ENCODE assay signal across 10 mouse cellular contexts in genomic region chr4:134273417-134274345, GRCm38 (mm10). TPM values are rescaled to one million over a fixed set of nuclear protein-coding genes. Genes with fewer than 3 reads are reported as not detected.
DNase-seq lines count a peak whose midpoint lies in the region; ATAC-seq and TF ChIP-seq lines count a peak whose summit lies in the region.
"Had no signal": no experiment of that assay in that cellular context is flagged by ENCODE, and none has a peak within 500 bp of the region (broad histone marks: within the 10 kb centered on the region; RNA-seq: fewer than 3 reads in every experiment).

No protein-coding gene starts in this region.

- peak; percentile 32 to 78; a peak in 2 of 4 replicates for TF ChIP-seq POLR2A in MEL (IDR thresholded peaks at IDR 0.05; ENCODE audit: control insufficient read depth in 1 of 2, insufficient read depth in 1 of 2, low read depth in 1 of 2, low read length in 2 of 2, poor library complexity in 1 of 2)

- DNase-seq in heart, postnatal 14 days, result no peak
- DNase-seq in MEL (ENCODE audit: low read depth, low spot score), result peak; percentile 97
- DNase-seq in forelimb bud, embryonic 11.5 days (ENCODE audit: low read depth, low spot score), result peak; percentile 68
- DNase-seq in layer of hippocampus, postnatal 25 days (ENCODE audit: extremely low spot score in 1 of 2, low spot score in 1 of 2), result no peak
- DNase-seq in layer of hippocampus, adult 2 months (ENCODE audit: low spot score in 2 of 2), result no peak

- 0 out of 2 replicates have a peak, but pooled peaks have one; percentile 31 for ATAC-seq in heart, embryonic 15.5 days (replicated peaks; ENCODE audit: insufficient number of reproducible peaks, insufficient read depth, low FRiP score, low read depth)
- ATAC-seq in liver, embryonic 12.5 days, result peak; percentile 94
- peak; percentile 72; the same call in 1 of the 2 replicates for ATAC-seq in stomach, embryonic 16.5 days (ENCODE audit: insufficient read depth, low FRiP score)

- TF ChIP-seq EP300 in MEL (IDR thresholded peaks at IDR 0.05; ENCODE audit: low read depth in 1 of 2, low read length in 2 of 2), result peak; percentile 48 to 76

- peak overlapping the region; percentile 15; the same call in 1 of the 2 replicates for H3K27ac ChIP-seq in heart, embryonic 15.5 days
- peak overlapping the region; percentile 85 for H3K27ac ChIP-seq in MEL (ENCODE audit: control insufficient read depth, low read depth, low read length)
- H3K27ac ChIP-seq in liver, embryonic 12.5 days, result peak overlapping the region; percentile 91
- peak overlapping the region; percentile 64 for H3K27ac ChIP-seq in stomach, embryonic 16.5 days (ENCODE audit: low read length)
- H3K27ac ChIP-seq in layer of hippocampus, adult 2 months, result no peak overlapping the region

- peaks cover 10% of the 10 kb centered on the region; the same call in 1 of the 2 replicates for H3K4me1 ChIP-seq in heart, embryonic 15.5 days (replicated peaks)
- peaks cover 4 to 12% of the 10 kb centered on the region in 2 experiments; a peak in 3 of 4 replicates for H3K4me1 ChIP-seq in MEL (ENCODE audit: control insufficient read depth in 1 of 2, insufficient read depth in 2 of 2, low read length in 2 of 2)
- H3K4me1 ChIP-seq in liver, embryonic 12.5 days, result peaks cover 30% of the 10 kb centered on the region
- H3K4me1 ChIP-seq in stomach, embryonic 16.5 days (ENCODE audit: control insufficient read depth, insufficient read depth, low read length), result no peaks in the 10 kb centered on the region

- peak overlapping the region; percentile 32 for H3K4me3 ChIP-seq in heart, embryonic 15.5 days
- H3K4me3 ChIP-seq in MEL (ENCODE audit: control insufficient read depth in 1 of 2, insufficient read depth in 1 of 2, low read depth in 2 of 2, low read length in 2 of 2), result peak overlapping the region; percentile 65 to 87
- H3K4me3 ChIP-seq in liver, embryonic 12.5 days, result peak overlapping the region; percentile 49
- peak overlapping the region; percentile 37 for H3K4me3 ChIP-seq in stomach, embryonic 16.5 days (replicated peaks; ENCODE audit: low read length)
- H3K4me3 ChIP-seq in layer of hippocampus, adult 2 months, result no peak overlapping the region

- intact Hi-C loops in heart, postnatal 14 days (cut with DNase I), result no loop called here

- no peak for TF ChIP-seq RAD21 in MEL (IDR thresholded peaks at IDR 0.05; ENCODE audit: low read depth, low read length)

- H3K27me3 ChIP-seq in heart, embryonic 15.5 days, result no peaks in the 10 kb centered on the region
- H3K27me3 ChIP-seq in MEL (ENCODE audit: control insufficient read depth in 1 of 2, insufficient read depth in 2 of 2, low read length in 2 of 2), result no peaks in the 10 kb centered on the region
- no peaks in the 10 kb centered on the region for H3K27me3 ChIP-seq in liver, embryonic 12.5 days (replicated peaks)
- H3K27me3 ChIP-seq in stomach, embryonic 16.5 days (ENCODE audit: control insufficient read depth, insufficient read depth, low read length), result no peaks in the 10 kb centered on the region

- H3K4me2 ChIP-seq in heart, embryonic 15.5 days, result peak overlapping the region; percentile 53
- H3K4me2 ChIP-seq in liver, embryonic 12.5 days, result peak overlapping the region; percentile 73
- peak overlapping the region; percentile 52 for H3K4me2 ChIP-seq in stomach, embryonic 16.5 days (ENCODE audit: low read depth, low read length)

- H3K9me3 ChIP-seq in heart, embryonic 15.5 days (replicated peaks), result no peaks in the 10 kb centered on the region
- no peaks in the 10 kb centered on the region for H3K9me3 ChIP-seq in MEL (replicated peaks; ENCODE audit: insufficient read depth, low read length)
- no peaks in the 10 kb centered on the region for H3K9me3 ChIP-seq in liver, embryonic 12.5 days (replicated peaks)
- H3K9me3 ChIP-seq in stomach, embryonic 16.5 days (replicated peaks; ENCODE audit: control insufficient read depth, low read length), result no peaks in the 10 kb centered on the region

- peaks cover 18% of the 10 kb centered on the region; the same call in 1 of the 2 replicates for H3K36me3 ChIP-seq in heart, embryonic 15.5 days
- H3K36me3 ChIP-seq in MEL (ENCODE audit: control insufficient read depth in 1 of 2, insufficient read depth in 2 of 2, low read length in 2 of 2), result peaks cover 5 to 10% of the 10 kb centered on the region in 2 experiments; a peak in 3 of 4 replicates
- H3K36me3 ChIP-seq in liver, embryonic 12.5 days, result peaks cover 33% of the 10 kb centered on the region
- H3K36me3 ChIP-seq in stomach, embryonic 16.5 days (ENCODE audit: control insufficient read depth, insufficient read depth, low read length), result peaks cover 11% of the 10 kb centered on the region

- H3K79me2 ChIP-seq in MEL (ENCODE audit: control insufficient read depth, insufficient read depth, low read length, poor library complexity), result no peaks in the 10 kb centered on the region; the same call in 1 of the 2 replicates

- no peak for TF ChIP-seq CTCF in MEL (IDR thresholded peaks at IDR 0.05 in 2 of 3, conservative IDR thresholded peaks at IDR 0.05 in 1 of 3; ENCODE audit: control insufficient read depth in 1 of 3, insufficient read depth in 1 of 3, low read depth in 2 of 3, low read length in 3 of 3, poor library complexity in 1 of 3, severe bottlenecking in 1 of 3)
- no peak for TF ChIP-seq CTCF in layer of hippocampus, adult 2 months (conservative IDR thresholded peaks at IDR 0.05)

- WGBS in heart, embryonic 15.5 days, result 2% methylated on average over 14 of the region's 14 CpGs
- WGBS in liver, embryonic 12.5 days (ENCODE audit: insufficient replicate concordance), result 2% methylated on average over 14 of the region's 14 CpGs
- 3% methylated on average over 14 of the region's 14 CpGs for WGBS in stomach, embryonic 16.5 days

- H3K9ac ChIP-seq in heart, embryonic 15.5 days, result peak overlapping the region; percentile 29; the same call in 1 of the 2 replicates
- peak overlapping the region; percentile 69 for H3K9ac ChIP-seq in MEL (ENCODE audit: control insufficient read depth, low read depth, low read length, poor library complexity, severe bottlenecking)
- H3K9ac ChIP-seq in liver, embryonic 12.5 days, result peak overlapping the region; percentile 68
- H3K9ac ChIP-seq in stomach, embryonic 16.5 days (ENCODE audit: low read length), result 0 out of 2 replicates have a peak overlapping the region, but pooled peaks have one; percentile 8

TF ChIP-seq in MEL, 35 proteins besides CTCF, POLR2A, EP300 and RAD21 (continues in another document):
- peak; percentile 53 for TF ChIP-seq TBP (IDR thresholded peaks at IDR 0.05; ENCODE audit: low read depth, low read length)

RNA-seq across cellular contexts. Expression of gene Pdik1l, which starts 14.0 kb away (rescaled TPM):
- 11.3 and 14.3 TPM in 2 replicates for polyA plus RNA-seq in heart, embryonic 15.5 days (2015; fragmentation: Nextera tagmentation; extraction: Ambion mirVana)
- total RNA-seq in heart, postnatal 14 days (2021), result 1 to 10 TPM; 6.6 to 8.6 TPM
- total RNA-seq in MEL (2012; rRNA removed), result 13.0 and 14.3 TPM in 2 replicates
- 10 to 100 TPM; 11.7 to 32.1 TPM for polyA plus RNA-seq in MEL (2012; ENCODE audit: insufficient read depth in 1 of 2, insufficient read length in 2 of 2, low read depth in 1 of 2, low replicate concordance in 2 of 2, missing spikeins in 1 of 2)
- polyA plus RNA-seq in liver, embryonic 12.5 days (2016; fragmentation: Nextera tagmentation; extraction: Ambion mirVana), result 14.9 and 16.4 TPM in 2 replicates
- 17.7 and 19.0 TPM in 2 replicates for polyA plus RNA-seq in stomach, embryonic 16.5 days (2015; fragmentation: Nextera tagmentation; extraction: Ambion mirVana)
- 10 to 100 TPM; 15.2 to 16.7 TPM for total RNA-seq in layer of hippocampus, postnatal 25 days (2021)
- total RNA-seq in layer of hippocampus, adult 2 months (2021), result 10 to 100 TPM; 16.9 to 18.6 TPM

RNA-seq across cellular contexts. Expression of gene Grrp1, which starts 19.8 kb away (rescaled TPM):
- polyA plus RNA-seq in heart, embryonic 15.5 days (2015; fragmentation: Nextera tagmentation; extraction: Ambion mirVana), result 5.0 and 5.1 TPM in 2 replicates
- total RNA-seq in heart, postnatal 14 days (2021), result 10 to 100 TPM in 1 of 2 experiments, 1 to 10 TPM in 1; 8.6 to 13.8 TPM
- total RNA-seq in MEL (2012; rRNA removed), result not detected in 2 replicates
- polyA plus RNA-seq in MEL (2012; ENCODE audit: insufficient read depth in 1 of 2, insufficient read length in 2 of 2, low read depth in 1 of 2, low replicate concordance in 2 of 2, missing spikeins in 1 of 2), result not detected
- polyA plus RNA-seq in liver, embryonic 12.5 days (2016; fragmentation: Nextera tagmentation; extraction: Ambion mirVana), result 1.5 and 1.8 TPM in 2 replicates
- polyA plus RNA-seq in stomach, embryonic 16.5 days (2015; fragmentation: Nextera tagmentation; extraction: Ambion mirVana), result 3.2 and 3.5 TPM in 2 replicates
- total RNA-seq in layer of hippocampus, postnatal 25 days (2021), result 1 to 10 TPM; 3.0 to 3.9 TPM
- total RNA-seq in layer of hippocampus, adult 2 months (2021), result 1 to 10 TPM; 2.7 to 4.0 TPM

RNA-seq across cellular contexts. Expression of gene Gm30191, which starts 26.9 kb away (rescaled TPM):
- not detected in 2 replicates for polyA plus RNA-seq in heart, embryonic 15.5 days (2015; fragmentation: Nextera tagmentation; extraction: Ambion mirVana)
- not detected for total RNA-seq in heart, postnatal 14 days (2021)
- not detected in 2 replicates for total RNA-seq in MEL (2012; rRNA removed)
- polyA plus RNA-seq in MEL (2012; ENCODE audit: insufficient read depth in 1 of 2, insufficient read length in 2 of 2, low read depth in 1 of 2, low replicate concordance in 2 of 2, missing spikeins in 1 of 2), result not detected
- not detected in 2 replicates for polyA plus RNA-seq in liver, embryonic 12.5 days (2016; fragmentation: Nextera tagmentation; extraction: Ambion mirVana)
- not detected in 2 replicates for polyA plus RNA-seq in stomach, embryonic 16.5 days (2015; fragmentation: Nextera tagmentation; extraction: Ambion mirVana)
- not detected for total RNA-seq in layer of hippocampus, postnatal 25 days (2021)
- not detected for total RNA-seq in layer of hippocampus, adult 2 months (2021)
- polyA plus RNA-seq: testis, adult 2 months had no signal

RNA-seq across cellular contexts. Expression of gene Zfp593, which starts 28.3 kb away (rescaled TPM):
- 7.4 and 9.1 TPM in 2 replicates for polyA plus RNA-seq in heart, embryonic 15.5 days (2015; fragmentation: Nextera tagmentation; extraction: Ambion mirVana)
- 1 to 10 TPM; 2.4 to 3.3 TPM for total RNA-seq in heart, postnatal 14 days (2021)
- 27.3 and 30.4 TPM in 2 replicates for total RNA-seq in MEL (2012; rRNA removed)
- polyA plus RNA-seq in MEL (2012; ENCODE audit: insufficient read depth in 1 of 2, insufficient read length in 2 of 2, low read depth in 1 of 2, low replicate concordance in 2 of 2, missing spikeins in 1 of 2), result 10 to 100 TPM in 1 of 2 experiments, not detected in 1; 33.9 TPM
- 15.7 and 16.5 TPM in 2 replicates for polyA plus RNA-seq in liver, embryonic 12.5 days (2016; fragmentation: Nextera tagmentation; extraction: Ambion mirVana)
- polyA plus RNA-seq in stomach, embryonic 16.5 days (2015; fragmentation: Nextera tagmentation; extraction: Ambion mirVana), result 12.9 and 13.0 TPM in 2 replicates
- 10 to 100 TPM in 1 of 2 experiments, 1 to 10 TPM in 1; 9.9 to 10.3 TPM for total RNA-seq in layer of hippocampus, postnatal 25 days (2021)
- total RNA-seq in layer of hippocampus, adult 2 months (2021), result 10 to 100 TPM in 1 of 2 experiments, 1 to 10 TPM in 1; 9.0 to 10.0 TPM

RNA-seq across cellular contexts. Expression of gene E130218I03Rik, which starts 30.2 kb away (rescaled TPM):
- polyA plus RNA-seq in heart, embryonic 15.5 days (2015; fragmentation: Nextera tagmentation; extraction: Ambion mirVana), result 0.26 and 0.30 TPM in 2 replicates
- total RNA-seq in heart, postnatal 14 days (2021), result not detected
- 1.6 and 2.8 TPM in 2 replicates for total RNA-seq in MEL (2012; rRNA removed)
- 1 to 10 TPM in 1 of 2 experiments, not detected in 1; 1.6 TPM for polyA plus RNA-seq in MEL (2012; ENCODE audit: insufficient read depth in 1 of 2, insufficient read length in 2 of 2, low read depth in 1 of 2, low replicate concordance in 2 of 2, missing spikeins in 1 of 2)
- polyA plus RNA-seq in liver, embryonic 12.5 days (2016; fragmentation: Nextera tagmentation; extraction: Ambion mirVana), result 0.30 and 0.48 TPM in 2 replicates
- polyA plus RNA-seq in stomach, embryonic 16.5 days (2015; fragmentation: Nextera tagmentation; extraction: Ambion mirVana), result 0.26 and 0.45 TPM in 2 replicates
- total RNA-seq in layer of hippocampus, postnatal 25 days (2021), result not detected
- total RNA-seq in layer of hippocampus, adult 2 months (2021), result not detected
- polyA plus RNA-seq: brain, embryonic 14.5 days had no signal

Comparison
In these comparisons a context has a peak if more than half of its experiments do, and no peak if none do; other contexts are left out.
1. ATAC-seq: peak in every context shown above with its lines; median percentile 94 in liver, embryonic 12.5 days; 72 in stomach, embryonic 16.5 days; 31 in heart, embryonic 15.5 days.
2. H3K9ac ChIP-seq: peak in every context shown above with its lines; median percentile 69 in MEL; 68 in liver, embryonic 12.5 days; 29 in heart, embryonic 15.5 days; 8 in stomach, embryonic 16.5 days.
3. DNase-seq: peak in MEL (single experiment) and forelimb bud, embryonic 11.5 days (single experiment); none in heart, postnatal 14 days (0 of 2), layer of hippocampus, postnatal 25 days (0 of 2) and layer of hippocampus, adult 2 months (0 of 2).
4. Peak in every context shown above with its lines, with median percentiles within 50 percentile points of each other: H3K4me2 ChIP-seq.